Mouse (Mus musculus) forebrain, embryonic 11.5 days (tissue): Measurements from ENCODE around the gene Uck2. TPM values are rescaled to one million over a fixed set of nuclear protein-coding genes. Genes with fewer than 3 reads are reported as not detected.

Source experiments
- ATAC-seq: fragments of 200-750 bp; cut with Nextera tagmentation; replicated peaks from 2 replicates; pipeline ENCODE4 v1.8.0; 2017; ENCODE audit warnings: moderate TSS enrichment; ENCODE audit not compliant: low FRiP score
- DNase-seq: peaks from one replicate; pipeline ENCODE4 v3.0.0-alpha.2; 2017; ENCODE audit warnings: low spot score
- H3K27ac ChIP-seq: fragments of 300-500 bp; sonication (generic); 2 replicates; pipeline ENCODE4 v1.5.1; 2014; ENCODE audit warnings: low read depth, low read length
- H3K27me3 ChIP-seq: fragments of 300-500 bp; sonication (generic); 2 replicates; pipeline ENCODE4 v1.6.1; 2014; ENCODE audit warnings: mild to moderate bottlenecking, low read length, mixed read lengths; ENCODE audit not compliant: control insufficient read depth, insufficient read depth
- H3K36me3 ChIP-seq: fragments of 300-500 bp; sonication (generic); 2 replicates; pipeline ENCODE4 v1.6.1; 2014; ENCODE audit warnings: mild to moderate bottlenecking, low read length, moderate library complexity, mixed read lengths; ENCODE audit not compliant: control insufficient read depth, insufficient read depth
- H3K4me1 ChIP-seq: fragments of 300-500 bp; sonication (generic); replicated peaks from 2 replicates; pipeline ENCODE4 v1.6.1; 2014; ENCODE audit warnings: low read length, mixed read lengths; ENCODE audit not compliant: control insufficient read depth, insufficient read depth
- H3K4me2 ChIP-seq: fragments of 300-500 bp; sonication (generic); 2 replicates; pipeline ENCODE4 v1.6.1; 2014; ENCODE audit warnings: low read depth, mild to moderate bottlenecking, low read length, moderate library complexity, mixed read lengths; ENCODE audit not compliant: severe bottlenecking
- H3K4me3 ChIP-seq: fragments of 300-500 bp; sonication (generic); 2 replicates; pipeline ENCODE4 v1.5.1; 2014; ENCODE audit warnings: low read depth, low read length
- H3K9ac ChIP-seq: fragments of 300-500 bp; sonication (generic); 2 replicates; pipeline ENCODE4 v1.6.1; 2014; ENCODE audit warnings: low read length
- H3K9me3 ChIP-seq: fragments of 300-500 bp; sonication (generic); 2 replicates; pipeline ENCODE4 v1.6.1; 2016; ENCODE audit warnings: low read length, mixed read lengths; ENCODE audit not compliant: control insufficient read depth
- WGBS: fragments of 180-500 bp; shearing (Covaris S2); extraction: QIAGEN DNeasy Blood & Tissue Kit; methylation state at CpG from one replicate; pipeline ENCODE4 v1.1.7; 2014; 5-methylcytosine and 5-hydroxymethylcytosine counted together
- polyA plus RNA-seq: library from polyadenylated mRNA; unstranded; fragments of >200 nt; fragmentation: Nextera tagmentation; extraction: Ambion mirVana; gene quantifications from 2 replicates; pipeline ENCODE4 v1.2.1, GENCODE M21; 2014

The Uck2 gene
- 125 and 140 TPM in 2 replicates for polyA plus RNA-seq

GRCm38 (mm10) chr1:167285320-167285355, at the start of gene Uck2:
Uck2 (minus strand) TSS chr1:167285320.
- WGBS: 0% methylated on average over 2 of the region's 2 CpGs
- ATAC-seq: no peak
- peak within 1 kb of the TSS; percentile 90 for H3K27ac ChIP-seq
- H3K36me3 ChIP-seq: no peaks in the 10 kb centered on the region
- H3K9ac ChIP-seq: peak within 1 kb of the TSS; percentile 96
- H3K4me3 ChIP-seq: peak within 1 kb of the TSS; percentile 75
- peak within 1 kb of the TSS; percentile 54 for H3K4me2 ChIP-seq
- DNase-seq: no peak
- peaks cover 2% of the 10 kb centered on the region; the same call in 1 of the 2 replicates for H3K27me3 ChIP-seq
- no peaks in the 10 kb centered on the region for H3K9me3 ChIP-seq
- H3K4me1 ChIP-seq: peaks cover 21% of the 10 kb centered on the region; the same call in 1 of the 2 replicates

GRCm38 (mm10) chr1:167331106-167331505, 46.0 kb upstream of the Uck2 start:
- Histone ChIP-seq H3K27me3 (no peaks in the 10 kb centered on the region), H3K4me1 (no peaks in the 10 kb centered on the region), H3K4me3 (no peak overlapping the region), H3K4me2 (no peak overlapping the region), H3K27ac (no peak overlapping the region), H3K9me3 (no peaks in the 10 kb centered on the region), H3K36me3 (peaks cover 6% of the 10 kb centered on the region; the same call in 1 of the 2 replicates), H3K9ac (no peak overlapping the region)
- DNase-seq: no peak
- no peak for ATAC-seq
- 95% methylated on average over 8 of the region's 8 CpGs for WGBS

- Histone ChIP-seq H3K27me3 (no peaks in the 10 kb centered on the region), H3K36me3 (peaks cover 6% of the 10 kb centered on the region; the same call in 1 of the 2 replicates), H3K4me2 (no peak overlapping the region), H3K4me1 (no peaks in the 10 kb centered on the region), H3K27ac (no peak overlapping the region), H3K4me3 (no peak overlapping the region), H3K9me3 (no peaks in the 10 kb centered on the region), H3K9ac (no peak overlapping the region)
- WGBS: 88% methylated on average over 6 of the region's 6 CpGs
- DNase-seq (no peak), ATAC-seq (no peak)
These were observed 43.7 kb upstream of the Uck2 start for GRCm38 (mm10) chr1:167328776-167329175.

GRCm38 (mm10) chr1:167321691-167322090, 36.6 kb upstream of the Uck2 start:
- 96% methylated on average over 6 of the region's 6 CpGs for WGBS
- Histone ChIP-seq H3K4me1 (no peaks in the 10 kb centered on the region), H3K4me3 (no peak overlapping the region), H3K4me2 (no peak overlapping the region), H3K9ac (no peak overlapping the region), H3K27me3 (no peaks in the 10 kb centered on the region), H3K36me3 (peaks cover 5% of the 10 kb centered on the region; the same call in 1 of the 2 replicates), H3K27ac (no peak overlapping the region), H3K9me3 (no peaks in the 10 kb centered on the region)
- ATAC-seq (no peak), DNase-seq (no peak)

- H3K4me3 ChIP-seq: no peak overlapping the region
- no peak for DNase-seq
- no peak for ATAC-seq
- H3K27ac ChIP-seq: no peak overlapping the region
- H3K4me1 ChIP-seq: no peaks in the 10 kb centered on the region; the same call in 1 of the 2 replicates
- H3K4me2 ChIP-seq: no peak overlapping the region
- no peak overlapping the region for H3K9ac ChIP-seq
- no peaks in the 10 kb centered on the region for H3K9me3 ChIP-seq
- H3K27me3 ChIP-seq: no peaks in the 10 kb centered on the region
- no peaks in the 10 kb centered on the region for H3K36me3 ChIP-seq
- 84% methylated on average over 4 of the region's 4 CpGs for WGBS
These were observed 28.1 kb upstream of the Uck2 start for GRCm38 (mm10) chr1:167313220-167313619.

- DNase-seq (no peak), ATAC-seq (no peak)
- Histone ChIP-seq H3K36me3 (no peaks in the 10 kb centered on the region), H3K27me3 (no peaks in the 10 kb centered on the region), H3K9ac (no peak overlapping the region), H3K4me2 (no peak overlapping the region), H3K4me1 (no peaks in the 10 kb centered on the region; the same call in 1 of the 2 replicates), H3K9me3 (no peaks in the 10 kb centered on the region), H3K4me3 (no peak overlapping the region), H3K27ac (no peak overlapping the region)
These were observed 27.2 kb upstream of the Uck2 start for GRCm38 (mm10) chr1:167312367-167312766.

- H3K9ac ChIP-seq: peak within 1 kb of the TSS; percentile 95
- no peaks in the 10 kb centered on the region for H3K9me3 ChIP-seq
- under 1% methylated on average over 81 of the region's 82 CpGs for WGBS
- no peaks in the 10 kb centered on the region for H3K36me3 ChIP-seq
- peak; percentile 97 for ATAC-seq
- peak within 1 kb of the TSS; percentile 82 for H3K4me3 ChIP-seq
- H3K4me1 ChIP-seq: no peaks in the 10 kb centered on the region; the same call in 1 of the 2 replicates
- no peaks in the 10 kb centered on the region for H3K27me3 ChIP-seq
- DNase-seq: peak; percentile 99
- H3K4me2 ChIP-seq: peak within 1 kb of the TSS; percentile 90
- H3K27ac ChIP-seq: peak within 1 kb of the TSS; percentile 88
These were observed 23.3 kb upstream of the Uck2 start, which contains the start of gene Tmco1 for GRCm38 (mm10) chr1:167308261-167309054. Tmco1 (plus strand) TSS chr1:167308378.

- Histone ChIP-seq H3K27me3 (no peaks in the 10 kb centered on the region), H3K9me3 (no peaks in the 10 kb centered on the region), H3K9ac (peak overlapping the region; percentile 95), H3K4me3 (peak overlapping the region; percentile 82), H3K4me1 (no peaks in the 10 kb centered on the region; the same call in 1 of the 2 replicates), H3K27ac (no peak overlapping the region), H3K36me3 (no peaks in the 10 kb centered on the region), H3K4me2 (peak overlapping the region; percentile 90)
- no peak for ATAC-seq
- WGBS: 67% methylated on average over 11 of the region's 11 CpGs
- DNase-seq: no peak
These were observed 22.6 kb upstream of the Uck2 start for GRCm38 (mm10) chr1:167307674-167308073.
